Mouse (Mus musculus): ENCODE data around the gene Lamc1. TPM values are rescaled to one million over a fixed set of nuclear protein-coding genes. Genes with fewer than 3 reads are reported as not detected.

The Lamc1 gene
- polyA plus RNA-seq, 1 experiment = 15.5 TPM

DNA sequence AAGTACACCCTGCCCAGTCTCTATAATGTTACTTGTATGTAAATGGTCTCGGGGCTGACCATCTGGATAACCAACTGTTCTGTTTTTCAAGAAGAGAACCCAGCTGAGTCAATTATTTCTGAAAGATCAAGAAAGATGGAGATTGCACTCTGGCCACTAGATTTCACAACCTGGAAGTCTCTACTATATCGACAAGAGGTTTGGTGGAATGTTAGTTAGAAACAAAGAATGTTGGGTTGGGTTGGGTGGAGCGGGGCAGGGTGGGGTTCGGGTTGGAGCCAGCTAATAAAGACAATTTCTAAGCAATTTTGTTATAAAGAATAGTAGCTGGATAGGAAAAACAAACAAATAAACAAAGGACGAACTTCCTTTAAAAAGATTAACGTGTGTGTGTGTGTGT is 62.9 kb downstream of the Lamc1 start:
- Histone ChIP-seq H3K4me1 (ENCODE audit: control insufficient read depth, insufficient read depth, low read length) (peaks cover 12% of the 10 kb centered on the region), H3K4me3 (ENCODE audit: insufficient read depth, low read length) (no peak overlapping the region), H3K27ac (ENCODE audit: insufficient read depth, low read depth, low read length) (no peak overlapping the region)
- TF ChIP-seq POLR2A (IDR thresholded peaks at IDR 0.05; ENCODE audit: borderline replicate concordance, low read depth, low read length) (no peak), CTCF (IDR thresholded peaks at IDR 0.05; ENCODE audit: low read depth, low read length) (no peak)

DNA sequence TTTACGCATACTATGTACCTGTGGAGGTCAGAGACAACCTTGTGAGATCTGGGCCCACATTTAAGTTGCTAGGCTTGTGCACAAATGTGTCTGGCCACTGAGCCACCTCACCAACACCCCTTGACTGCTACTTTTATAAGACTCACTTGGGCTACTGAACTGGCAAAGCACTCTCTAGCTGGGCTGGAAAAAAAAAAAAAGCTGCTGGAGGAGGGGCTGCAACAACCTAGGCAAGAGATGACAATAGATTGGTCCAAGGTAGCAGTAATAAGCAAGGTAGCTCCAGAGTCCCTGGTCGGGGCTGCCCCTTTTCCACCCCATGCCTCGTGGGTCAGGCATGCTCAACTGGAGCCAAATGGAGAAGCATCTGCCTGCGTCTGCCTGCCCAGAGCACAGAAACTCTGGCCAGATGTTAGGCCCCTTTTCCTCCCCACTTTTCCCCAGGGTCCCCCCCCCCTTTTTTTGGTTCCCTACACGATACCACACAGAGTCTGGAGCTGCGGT is 63.7 kb downstream of the Lamc1 start:
- Histone ChIP-seq H3K27ac (ENCODE audit: insufficient read depth, low read depth, low read length) (no peak overlapping the region), H3K4me3 (ENCODE audit: insufficient read depth, low read length) (no peak overlapping the region), H3K4me1 (ENCODE audit: control insufficient read depth, insufficient read depth, low read length) (peaks cover 12% of the 10 kb centered on the region)
- TF ChIP-seq POLR2A (IDR thresholded peaks at IDR 0.05; ENCODE audit: borderline replicate concordance, low read depth, low read length) = no peak
- no peak for TF ChIP-seq CTCF (IDR thresholded peaks at IDR 0.05; ENCODE audit: low read depth, low read length)

DNA sequence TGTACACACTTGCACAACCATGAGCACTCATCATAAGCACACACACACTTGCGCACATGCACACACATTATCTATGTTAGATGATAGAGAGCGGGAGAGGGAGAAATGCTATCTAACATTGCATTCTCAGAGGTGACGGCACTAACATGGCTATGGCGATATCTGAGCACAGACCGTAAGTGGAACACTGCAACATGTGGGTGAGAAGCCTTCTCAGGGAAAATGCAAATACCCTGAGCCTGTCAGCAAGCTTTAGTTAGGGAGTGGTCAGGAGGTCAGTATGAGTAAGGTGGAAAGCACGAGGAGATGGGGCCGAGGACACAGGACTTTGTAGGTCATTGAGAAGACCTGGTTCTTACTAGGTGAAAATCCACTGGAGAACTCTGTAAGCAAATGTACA is 64.3 kb downstream of the Lamc1 start:
- Histone ChIP-seq H3K4me1 (ENCODE audit: control insufficient read depth, insufficient read depth, low read length) (peaks cover 12% of the 10 kb centered on the region), H3K27ac (ENCODE audit: insufficient read depth, low read depth, low read length) (no peak overlapping the region), H3K4me3 (ENCODE audit: insufficient read depth, low read length) (no peak overlapping the region)
- TF ChIP-seq POLR2A (IDR thresholded peaks at IDR 0.05; ENCODE audit: borderline replicate concordance, low read depth, low read length) (no peak), CTCF (IDR thresholded peaks at IDR 0.05; ENCODE audit: low read depth, low read length) (no peak)

- Histone ChIP-seq H3K27ac (ENCODE audit: insufficient read depth, low read depth, low read length) (no peak overlapping the region), H3K4me1 (ENCODE audit: control insufficient read depth, insufficient read depth, low read length) (peaks cover 12% of the 10 kb centered on the region), H3K4me3 (ENCODE audit: insufficient read depth, low read length) (no peak overlapping the region)
- no peak for TF ChIP-seq CTCF (IDR thresholded peaks at IDR 0.05; ENCODE audit: low read depth, low read length)
- no peak for TF ChIP-seq POLR2A (IDR thresholded peaks at IDR 0.05; ENCODE audit: borderline replicate concordance, low read depth, low read length)
Observed at GRCm38 (mm10) chr1:153267730-153268129, 64.9 kb downstream of the Lamc1 start.

GRCm38 (mm10) chr1:153266891-153267290 is 65.7 kb downstream of the Lamc1 start:
- Histone ChIP-seq H3K4me1 (ENCODE audit: control insufficient read depth, insufficient read depth, low read length) (peaks cover 12% of the 10 kb centered on the region), H3K27ac (ENCODE audit: insufficient read depth, low read depth, low read length) (no peak overlapping the region), H3K4me3 (ENCODE audit: insufficient read depth, low read length) (no peak overlapping the region)
- TF ChIP-seq POLR2A (IDR thresholded peaks at IDR 0.05; ENCODE audit: borderline replicate concordance, low read depth, low read length) = no peak
- no peak for TF ChIP-seq CTCF (IDR thresholded peaks at IDR 0.05; ENCODE audit: low read depth, low read length)

DNA sequence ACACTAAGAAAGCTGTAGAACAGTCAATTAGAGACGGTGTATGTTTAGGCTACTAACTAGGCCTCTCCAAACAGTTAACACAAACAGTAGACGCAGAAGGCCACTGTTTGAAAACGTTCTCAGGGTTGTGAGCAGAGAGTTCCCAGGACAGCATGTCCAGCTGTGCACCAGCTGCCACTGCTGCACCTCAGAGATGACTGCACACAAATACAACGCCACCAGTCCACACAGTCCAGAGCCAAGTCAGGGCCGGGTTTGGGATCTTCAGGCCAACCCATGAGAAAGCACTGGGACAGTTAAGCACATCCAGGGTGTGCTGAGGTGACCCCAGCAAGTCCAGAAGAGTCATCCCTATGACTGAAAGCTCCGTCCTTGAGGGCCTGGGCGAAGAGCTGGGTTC is 67.0 kb downstream of the Lamc1 start:
- peaks cover 5% of the 10 kb centered on the region for H3K4me1 ChIP-seq (ENCODE audit: control insufficient read depth, insufficient read depth, low read length)
- TF ChIP-seq CTCF (IDR thresholded peaks at IDR 0.05; ENCODE audit: low read depth, low read length) = no peak
- TF ChIP-seq POLR2A (IDR thresholded peaks at IDR 0.05; ENCODE audit: borderline replicate concordance, low read depth, low read length) = no peak
- H3K27ac ChIP-seq (ENCODE audit: insufficient read depth, low read depth, low read length) = no peak overlapping the region
- H3K4me3 ChIP-seq (ENCODE audit: insufficient read depth, low read length) = no peak overlapping the region

DNA sequence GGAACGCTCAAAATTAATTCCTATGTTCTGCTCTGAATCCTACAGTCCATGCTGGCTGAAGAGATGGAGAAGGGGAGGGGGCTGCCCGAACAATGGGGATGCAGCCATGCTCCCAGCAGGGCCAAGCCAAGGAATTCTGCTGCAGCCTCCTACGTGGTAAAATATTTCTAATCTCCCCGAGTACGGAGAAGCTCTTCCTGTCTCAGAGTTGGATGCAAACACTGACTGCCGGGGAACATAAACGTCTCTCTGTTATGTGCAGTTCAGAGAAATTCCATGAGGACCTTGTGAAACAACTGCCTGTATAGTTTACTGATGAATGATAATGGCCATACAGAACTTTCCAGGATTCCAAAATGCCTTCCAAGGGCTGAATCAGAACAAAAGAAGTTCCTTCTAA is 67.5 kb downstream of the Lamc1 start:
- no peak overlapping the region for H3K4me3 ChIP-seq (ENCODE audit: insufficient read depth, low read length)
- H3K27ac ChIP-seq (ENCODE audit: insufficient read depth, low read depth, low read length) = no peak overlapping the region
- no peak for TF ChIP-seq CTCF (IDR thresholded peaks at IDR 0.05; ENCODE audit: low read depth, low read length)
- no peak for TF ChIP-seq POLR2A (IDR thresholded peaks at IDR 0.05; ENCODE audit: borderline replicate concordance, low read depth, low read length)
- H3K4me1 ChIP-seq (ENCODE audit: control insufficient read depth, insufficient read depth, low read length) = peaks cover 2% of the 10 kb centered on the region; the same call in 1 of the 2 replicates

- no peak overlapping the region for H3K27ac ChIP-seq (ENCODE audit: insufficient read depth, low read depth, low read length)
- TF ChIP-seq CTCF (IDR thresholded peaks at IDR 0.05; ENCODE audit: low read depth, low read length) (no peak), POLR2A (IDR thresholded peaks at IDR 0.05; ENCODE audit: borderline replicate concordance, low read depth, low read length) (no peak)
- H3K4me3 ChIP-seq (ENCODE audit: insufficient read depth, low read length) = no peak overlapping the region
- no peaks in the 10 kb centered on the region for H3K4me1 ChIP-seq (ENCODE audit: control insufficient read depth, insufficient read depth, low read length)
Observed at GRCm38 (mm10) chr1:153259752-153260300, 72.8 kb downstream of the Lamc1 start.

DNA sequence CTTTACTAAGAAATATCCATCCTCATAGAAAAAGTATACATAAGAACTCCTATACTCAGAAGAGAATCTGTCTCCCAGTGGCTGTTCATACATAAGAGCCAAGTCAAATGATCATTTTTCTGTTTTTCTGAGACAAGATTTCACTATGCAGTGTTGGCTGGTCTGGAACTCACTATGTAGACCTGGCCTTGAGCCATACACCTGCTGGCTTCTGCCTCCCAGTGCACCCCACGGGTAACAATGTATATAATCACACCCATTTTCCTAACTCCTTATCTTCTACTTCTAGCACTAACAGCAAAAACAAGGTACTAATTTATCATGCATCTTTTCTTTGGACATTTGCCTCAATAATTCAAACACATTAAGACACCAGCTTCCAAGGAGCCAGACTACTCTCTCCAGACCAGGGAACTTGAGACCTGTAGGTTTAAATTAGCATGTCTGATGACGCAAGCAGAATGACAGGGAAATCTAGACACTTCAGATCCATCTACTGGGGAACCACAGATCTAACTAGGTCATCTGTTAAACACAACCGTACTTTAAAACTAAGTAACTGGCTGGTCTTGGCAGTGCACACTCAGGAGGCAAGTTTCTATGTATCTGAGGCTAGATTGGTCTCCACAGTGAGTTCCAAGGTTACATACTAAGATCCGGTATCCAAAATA is 79.9 kb downstream of the Lamc1 start:
- Histone ChIP-seq H3K27ac (ENCODE audit: insufficient read depth, low read depth, low read length) (no peak overlapping the region), H3K4me3 (ENCODE audit: insufficient read depth, low read length) (no peak overlapping the region), H3K4me1 (ENCODE audit: control insufficient read depth, insufficient read depth, low read length) (no peaks in the 10 kb centered on the region)
- no peak for TF ChIP-seq CTCF (IDR thresholded peaks at IDR 0.05; ENCODE audit: low read depth, low read length)
- no peak for TF ChIP-seq POLR2A (IDR thresholded peaks at IDR 0.05; ENCODE audit: borderline replicate concordance, low read depth, low read length)

DNA sequence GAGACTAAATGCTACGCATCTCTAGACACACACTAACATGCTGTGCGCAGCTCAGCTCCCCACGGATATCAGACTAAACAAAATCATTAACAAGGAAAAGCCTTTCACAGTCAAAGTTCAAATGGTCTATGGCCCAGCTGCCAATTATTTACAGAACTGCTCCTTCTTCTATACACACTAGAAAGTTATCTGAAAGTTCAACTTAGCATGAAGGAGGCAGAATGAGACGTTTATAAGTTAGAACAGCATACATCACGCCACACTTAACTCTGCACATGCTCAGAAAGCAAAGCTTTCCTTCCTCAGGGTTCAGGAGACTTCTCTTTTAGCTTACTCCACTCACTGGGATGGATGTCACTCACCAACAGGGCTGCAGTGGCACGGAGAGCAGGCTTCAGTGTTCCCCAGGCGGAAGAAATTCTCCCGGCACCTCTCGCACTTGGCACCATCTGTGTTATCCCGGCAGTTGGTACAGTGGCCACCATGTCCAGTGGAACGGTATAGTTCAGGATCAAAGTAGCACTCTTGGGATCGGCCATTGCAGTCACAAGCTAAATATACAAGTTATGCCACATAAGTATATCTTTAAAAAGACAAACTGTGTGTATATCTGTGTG is 80.9 kb downstream of the Lamc1 start:
- no peaks in the 10 kb centered on the region for H3K4me1 ChIP-seq (ENCODE audit: control insufficient read depth, insufficient read depth, low read length)

More for the DNA sequence above, 80.9 kb downstream of the Lamc1 start:
- no peak for TF ChIP-seq POLR2A (IDR thresholded peaks at IDR 0.05; ENCODE audit: borderline replicate concordance, low read depth, low read length)
- no peak for TF ChIP-seq CTCF (IDR thresholded peaks at IDR 0.05; ENCODE audit: low read depth, low read length)
- Histone ChIP-seq H3K27ac (ENCODE audit: insufficient read depth, low read depth, low read length) (no peak overlapping the region), H3K4me3 (ENCODE audit: insufficient read depth, low read length) (no peak overlapping the region)

All from bone marrow macrophage, adult 2 months (primary cell).